15 mouse cellular contexts compared by ENCODE assay signal in genomic region chr10:71131333-71131732, GRCm38 (mm10).
"Had no signal": no experiment of that assay in that cellular context is flagged by ENCODE, and none has a peak within 500 bp of the region (broad histone marks: within the 10 kb centered on the region; RNA-seq: fewer than 3 reads in every experiment).

No protein-coding gene starts in this region.

- ATAC-seq: hindbrain, postnatal 0 days; intestine, embryonic 16.5 days had no signal

- DNase-seq: gastrocnemius, postnatal 14 days; gastrocnemius, postnatal 36 days; heart, adult 11 months; heart, adult 2 months; heart, postnatal 14 days; heart, postnatal 36 days; kidney, adult 11 months; kidney, adult 8-10 months; kidney, postnatal 25 days; kidney, postnatal 4 days; left cerebral cortex, postnatal 4 days; liver; liver, embryonic 13.5 days had no signal
